Mouse (Mus musculus) forebrain, embryonic 16.5 days (tissue): ENCODE measurements around the gene Rtn4r. TPM values are rescaled to one million over a fixed set of nuclear protein-coding genes. Genes with fewer than 3 reads are reported as not detected.

ENCODE experiments used
- ATAC-seq: fragments of 200-750 bp; cut with Nextera tagmentation; 2 replicates; pipeline ENCODE4 v1.8.0; 2017; ENCODE audit warnings: mild to moderate bottlenecking, moderate library complexity
- H3K27ac ChIP-seq: fragments of 300-500 bp; sonication (generic); 2 replicates; pipeline ENCODE4 v1.5.1; 2014; ENCODE audit warnings: low read length, control low read depth
- H3K27me3 ChIP-seq: fragments of 300-500 bp; sonication (generic); replicated peaks from 2 replicates; pipeline ENCODE4 v1.6.1; 2014; ENCODE audit warnings: low read length; ENCODE audit not compliant: control insufficient read depth, insufficient read depth
- H3K36me3 ChIP-seq: fragments of 300-500 bp; sonication (generic); 2 replicates; pipeline ENCODE4 v1.6.1; 2014; ENCODE audit not compliant: control insufficient read depth, insufficient read depth
- H3K4me1 ChIP-seq: fragments of 300-500 bp; sonication (generic); replicated peaks from 2 replicates; pipeline ENCODE4 v1.6.1; 2014; ENCODE audit warnings: low read length; ENCODE audit not compliant: control insufficient read depth, insufficient read depth
- H3K4me2 ChIP-seq: fragments of 300-500 bp; sonication (generic); 2 replicates; pipeline ENCODE4 v1.6.1; 2014; ENCODE audit warnings: mild to moderate bottlenecking, low read length, control low read depth
- H3K4me3 ChIP-seq: fragments of 300-500 bp; sonication (generic); replicated peaks from 2 replicates; pipeline ENCODE4 v1.5.1; 2014; ENCODE audit warnings: mild to moderate bottlenecking, low read length, control low read depth
- H3K9ac ChIP-seq: fragments of 300-500 bp; sonication (generic); replicated peaks from 2 replicates; pipeline ENCODE4 v1.6.1; 2014; ENCODE audit warnings: low read depth, low read length, control low read depth
- H3K9me3 ChIP-seq: fragments of 300-500 bp; sonication (generic); 2 replicates; pipeline ENCODE4 v1.6.1; 2016; ENCODE audit warnings: low read length; ENCODE audit not compliant: control insufficient read depth
- WGBS: fragments of 180-500 bp; shearing (Covaris S2); extraction: QIAGEN DNeasy Blood & Tissue Kit; methylation state at CpG from one replicate; pipeline ENCODE4 v1.1.7; 2014; 5-methylcytosine and 5-hydroxymethylcytosine counted together
- polyA plus RNA-seq: library from polyadenylated mRNA; unstranded; fragments of >200 nt; fragmentation: Nextera tagmentation; extraction: Ambion mirVana; gene quantifications from 2 replicates; pipeline ENCODE4 v1.2.1, GENCODE M21; 2015

Gene Rtn4r
- polyA plus RNA-seq, result 21.7 and 24.4 TPM in 2 replicates

GRCm38 (mm10) chr16:18127241-18127861 lies at the start of gene Rtn4r:
TSS of gene Rtn4r (plus strand) at chr16:18127642.
- 0 out of 2 replicates have a peak, but pooled peaks cover 2% of the 10 kb centered on the region for H3K27me3 ChIP-seq
- ATAC-seq, result peak; percentile 74
- peak within 1 kb of the TSS; percentile 82 for H3K9ac ChIP-seq
- H3K9me3 ChIP-seq, result no peaks in the 10 kb centered on the region
- 0% methylated on average over 64 of the region's 96 CpGs for WGBS
- peak within 1 kb of the TSS; percentile 73 for H3K4me2 ChIP-seq
- H3K4me3 ChIP-seq, result peak within 1 kb of the TSS; percentile 72
- H3K36me3 ChIP-seq, result no peaks in the 10 kb centered on the region
- peaks cover 39% of the 10 kb centered on the region for H3K4me1 ChIP-seq
- H3K27ac ChIP-seq, result peak within 1 kb of the TSS; percentile 67

GRCm38 (mm10) chr16:18078314-18079015 lies 49.0 kb upstream of the Rtn4r start:
- Histone ChIP-seq H3K4me3 (no peak overlapping the region), H3K4me1 (no peaks in the 10 kb centered on the region), H3K27ac (no peak overlapping the region), H3K9ac (no peak overlapping the region), H3K36me3 (no peaks in the 10 kb centered on the region), H3K9me3 (no peaks in the 10 kb centered on the region), H3K27me3 (no peaks in the 10 kb centered on the region), H3K4me2 (no peak overlapping the region)
- 64% methylated on average over 5 of the region's 5 CpGs for WGBS
- ATAC-seq, result no peak

GRCm38 (mm10) chr16:18079300-18079699 lies 48.1 kb upstream of the Rtn4r start:
- no peak overlapping the region for H3K4me3 ChIP-seq
- no peak overlapping the region for H3K9ac ChIP-seq
- H3K4me2 ChIP-seq, result no peak overlapping the region
- WGBS, result 91% methylated on average over 2 of the region's 2 CpGs
- H3K4me1 ChIP-seq, result no peaks in the 10 kb centered on the region
- H3K27me3 ChIP-seq, result no peaks in the 10 kb centered on the region
- no peak overlapping the region for H3K27ac ChIP-seq
- H3K9me3 ChIP-seq, result no peaks in the 10 kb centered on the region
- no peaks in the 10 kb centered on the region for H3K36me3 ChIP-seq
- ATAC-seq, result no peak

GRCm38 (mm10) chr16:18080171-18080570 lies 47.3 kb upstream of the Rtn4r start:
- no peak for ATAC-seq
- Histone ChIP-seq H3K4me3 (no peak overlapping the region), H3K9me3 (no peaks in the 10 kb centered on the region), H3K27me3 (no peaks in the 10 kb centered on the region), H3K36me3 (no peaks in the 10 kb centered on the region), H3K4me2 (no peak overlapping the region), H3K9ac (no peak overlapping the region), H3K27ac (no peak overlapping the region), H3K4me1 (no peaks in the 10 kb centered on the region)
- WGBS, result 87% methylated on average over 7 of the region's 7 CpGs

GRCm38 (mm10) chr16:18081149-18081827 lies 46.2 kb upstream of the Rtn4r start:
- Histone ChIP-seq H3K36me3 (no peaks in the 10 kb centered on the region), H3K27ac (no peak overlapping the region), H3K4me3 (no peak overlapping the region), H3K9ac (no peak overlapping the region), H3K9me3 (no peaks in the 10 kb centered on the region), H3K4me2 (no peak overlapping the region), H3K4me1 (no peaks in the 10 kb centered on the region), H3K27me3 (no peaks in the 10 kb centered on the region)
- 85% methylated on average over 10 of the region's 10 CpGs for WGBS
- no peak for ATAC-seq

GRCm38 (mm10) chr16:18082291-18082690 lies 45.2 kb upstream of the Rtn4r start:
- Histone ChIP-seq H3K9ac (no peak overlapping the region), H3K36me3 (no peaks in the 10 kb centered on the region), H3K9me3 (no peaks in the 10 kb centered on the region), H3K27me3 (no peaks in the 10 kb centered on the region), H3K4me3 (no peak overlapping the region), H3K27ac (no peak overlapping the region), H3K4me1 (no peaks in the 10 kb centered on the region), H3K4me2 (no peak overlapping the region)
- 96% methylated on average over 1 of the region's 1 CpGs for WGBS
- ATAC-seq, result no peak

GRCm38 (mm10) chr16:18083231-18083951 lies 44.1 kb upstream of the Rtn4r start:
- no peak overlapping the region for H3K4me3 ChIP-seq
- H3K36me3 ChIP-seq, result no peaks in the 10 kb centered on the region
- H3K4me1 ChIP-seq, result peaks cover 4% of the 10 kb centered on the region
- no peak overlapping the region for H3K4me2 ChIP-seq
- ATAC-seq, result peak; percentile 26; the same call in 1 of the 2 replicates
- WGBS, result 72% methylated on average over 18 of the region's 18 CpGs
- no peak overlapping the region for H3K9ac ChIP-seq
- 0 out of 2 replicates have a peak, but pooled peaks cover 2% of the 10 kb centered on the region for H3K27me3 ChIP-seq
- no peak overlapping the region for H3K27ac ChIP-seq
- H3K9me3 ChIP-seq, result no peaks in the 10 kb centered on the region

- no peaks in the 10 kb centered on the region for H3K36me3 ChIP-seq
- no peak overlapping the region for H3K9ac ChIP-seq
- peaks cover 11% of the 10 kb centered on the region for H3K4me1 ChIP-seq
- ATAC-seq, result no peak
- no peak overlapping the region for H3K4me3 ChIP-seq
- no peaks in the 10 kb centered on the region for H3K9me3 ChIP-seq
- 0 out of 2 replicates have a peak, but pooled peaks cover 2% of the 10 kb centered on the region for H3K27me3 ChIP-seq
- H3K4me2 ChIP-seq, result no peak overlapping the region
- WGBS, result 87% methylated on average over 7 of the region's 7 CpGs
- H3K27ac ChIP-seq, result no peak overlapping the region
Observed at GRCm38 (mm10) chr16:18084262-18084661, 43.2 kb upstream of the Rtn4r start.

GRCm38 (mm10) chr16:18087101-18087500 lies 40.3 kb upstream of the Rtn4r start:
- ATAC-seq, result no peak
- WGBS, result 88% methylated on average over 5 of the region's 5 CpGs
- 0 out of 2 replicates have a peak, but pooled peaks cover 2% of the 10 kb centered on the region for H3K27me3 ChIP-seq
- no peak overlapping the region for H3K9ac ChIP-seq
- H3K9me3 ChIP-seq, result no peaks in the 10 kb centered on the region
- no peak overlapping the region for H3K4me3 ChIP-seq
- H3K36me3 ChIP-seq, result no peaks in the 10 kb centered on the region
- H3K4me2 ChIP-seq, result no peak overlapping the region
- no peak overlapping the region for H3K27ac ChIP-seq
- H3K4me1 ChIP-seq, result peaks cover 13% of the 10 kb centered on the region
